Mouse (Mus musculus) testis, adult 2 months (tissue): Measurements from ENCODE around the gene Ly6f.

ENCODE experiments used
- CTCF ChIP-seq: fragments of 200-500 bp; IDR thresholded peaks from 2 replicates; pipeline ENCODE4 v1.5.1; 2012; ENCODE audit warnings: low read depth, mild to moderate bottlenecking, inconsistent platforms, low read length, moderate library complexity; ENCODE audit not compliant: control insufficient read depth, insufficient read depth, insufficient replicate concordance
- POLR2A ChIP-seq: fragments of 200-500 bp; IDR thresholded peaks from 2 replicates; pipeline ENCODE4 v1.6.1; 2012; ENCODE audit warnings: low read depth, mild to moderate bottlenecking, inconsistent platforms, low read length, moderate library complexity; ENCODE audit not compliant: control insufficient read depth

DNA sequence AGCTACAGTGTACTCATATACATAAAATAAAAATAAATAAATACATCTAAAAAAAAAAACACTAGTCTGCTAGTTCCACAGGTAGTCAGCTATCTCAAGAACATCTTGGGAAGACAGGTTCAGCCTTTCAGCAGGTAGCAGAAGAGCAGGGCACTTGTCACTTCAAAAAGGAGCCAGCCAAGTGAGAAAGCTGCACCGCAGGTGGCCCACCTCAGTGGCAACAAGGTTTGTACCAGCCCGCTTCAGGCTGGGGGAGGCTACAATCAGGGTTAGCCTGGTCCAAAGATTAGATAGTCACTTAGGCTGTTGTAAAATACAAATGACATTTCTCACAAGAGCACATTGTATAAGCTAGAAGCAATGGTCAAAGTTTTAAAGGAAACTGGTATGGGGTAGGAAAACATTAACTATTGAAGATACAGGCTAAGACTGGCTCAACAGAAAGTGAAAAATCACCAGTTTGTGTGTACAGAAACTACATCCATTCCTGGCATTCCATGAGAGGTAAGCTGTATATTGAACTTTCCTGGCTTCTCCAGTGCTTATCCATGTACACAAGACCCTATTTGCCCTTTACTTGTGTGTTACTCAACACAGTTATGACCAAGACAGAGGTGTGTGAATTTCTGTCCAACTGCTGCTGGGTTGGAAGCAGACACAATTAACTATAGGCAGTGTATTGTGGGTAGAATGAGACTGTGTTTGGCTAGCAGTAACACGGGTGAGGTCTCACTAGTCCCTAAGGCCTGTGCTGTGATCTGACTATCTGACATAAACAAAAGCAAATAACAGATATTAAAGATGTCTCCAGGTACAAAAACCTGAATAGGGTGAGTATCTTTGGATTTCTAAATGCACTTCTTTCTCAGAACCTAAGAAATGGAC is 25.2 kb upstream of the Ly6f start:
- TF ChIP-seq CTCF (no peak), POLR2A (no peak)
